Mouse (Mus musculus) liver, embryonic 14.5 days (tissue): Measurements from ENCODE around the gene Slc36a2. TPM values are rescaled to one million over a fixed set of nuclear protein-coding genes. Genes with fewer than 3 reads are reported as not detected.

Experiments
- ATAC-seq: fragments of 200-750 bp; cut with Nextera tagmentation; 2 replicates; pipeline ENCODE4 v1.8.0; 2017; ENCODE audit warnings: moderate number of reproducible peaks, mild to moderate bottlenecking, moderate library complexity; ENCODE audit not compliant: insufficient read depth
- DNase-seq, 3 experiments: peaks; one replicate each; pipeline ENCODE4 v3.0.0-alpha.2; 2012 to 2013; ENCODE audit warnings: low read depth in 3 of 3, low spot score in 3 of 3
- H3K27ac ChIP-seq: fragments of 300-500 bp; sonication (generic); 2 replicates; pipeline ENCODE4 v1.5.1; 2014; ENCODE audit warnings: moderate library complexity, mild to moderate bottlenecking, control low read depth, inconsistent platforms
- H3K27me3 ChIP-seq: fragments of 300-500 bp; sonication (generic); 2 replicates; pipeline ENCODE4 v1.6.1; 2014; ENCODE audit warnings: mild to moderate bottlenecking, low read length, moderate library complexity; ENCODE audit not compliant: control insufficient read depth, insufficient read depth
- H3K36me3 ChIP-seq: fragments of 300-500 bp; sonication (generic); replicated peaks from 2 replicates; pipeline ENCODE4 v1.6.1; 2014; ENCODE audit warnings: low read depth; ENCODE audit not compliant: control insufficient read depth, insufficient read depth
- H3K4me1 ChIP-seq, 2 experiments: fragments of 200-500 bp in 1 of 2; fragments of 300-500 bp in 1 of 2; sonication (generic) in 1 of 2; replicated peaks; 2 replicates each; pipeline ENCODE4 v1.6.1; 2012 to 2014; ENCODE audit warnings: antibody characterized with exemption in 1 of 2, inconsistent platforms in 1 of 2, low read length in 1 of 2; ENCODE audit not compliant: control insufficient read depth in 2 of 2, insufficient read depth in 2 of 2
- H3K4me2 ChIP-seq: fragments of 300-500 bp; sonication (generic); 2 replicates; pipeline ENCODE4 v1.6.1; 2014; ENCODE audit warnings: low read depth, mild to moderate bottlenecking, control low read depth, moderate library complexity
- H3K4me3 ChIP-seq, 2 experiments: fragments of 200-500 bp in 1 of 2; fragments of 300-500 bp in 1 of 2; sonication (generic) in 1 of 2; 2 replicates each; pipeline ENCODE4 v1.5.1; 2012 to 2014; ENCODE audit warnings: low read depth in 2 of 2, low read length in 2 of 2, mild to moderate bottlenecking in 2 of 2, control low read depth in 1 of 2, inconsistent platforms in 1 of 2, moderate library complexity in 1 of 2; ENCODE audit not compliant: insufficient read depth in 1 of 2
- H3K9ac ChIP-seq: fragments of 300-500 bp; sonication (generic); replicated peaks from 2 replicates; pipeline ENCODE4 v1.6.1; 2014; ENCODE audit warnings: mild to moderate bottlenecking, control low read depth, moderate library complexity
- H3K9me3 ChIP-seq: fragments of 300-500 bp; sonication (generic); 2 replicates; pipeline ENCODE4 v1.6.1; 2016; ENCODE audit warnings: low read length, mixed read lengths; ENCODE audit not compliant: control insufficient read depth
- CTCF ChIP-seq: IDR thresholded peaks from 2 replicates; pipeline ENCODE4 v1.5.1; 2016; ENCODE audit warnings: antibody characterized with exemption, low read depth, control low read depth
- EP300 ChIP-seq: IDR thresholded peaks from 2 replicates; pipeline ENCODE4 v1.6.1; 2016; ENCODE audit warnings: antibody characterized with exemption, low read depth
- WGBS: fragments of 180-500 bp; shearing (Covaris S2); extraction: QIAGEN DNeasy Blood & Tissue Kit; methylation state at CpG from one replicate; pipeline ENCODE4 v1.1.7; 2014; ENCODE audit not compliant: insufficient replicate concordance; 5-methylcytosine and 5-hydroxymethylcytosine counted together
- polyA plus RNA-seq, 2 experiments: library from polyadenylated mRNA; depleted of rRNA in 1 of 2; stranded (reverse) in 1 of 2; unstranded in 1 of 2; fragments of >200 nt; fragmentation: Nextera tagmentation in 1 of 2; extraction: Ambion mirVana in 1 of 2; gene quantifications; 2 replicates each; pipeline versions ENCODE4 v1.2.1 to v1.2.3; 2012 to 2014

Slc36a2 gene
- polyA plus RNA-seq, 2 experiments, result 13.8 to 14.1 TPM

DNA sequence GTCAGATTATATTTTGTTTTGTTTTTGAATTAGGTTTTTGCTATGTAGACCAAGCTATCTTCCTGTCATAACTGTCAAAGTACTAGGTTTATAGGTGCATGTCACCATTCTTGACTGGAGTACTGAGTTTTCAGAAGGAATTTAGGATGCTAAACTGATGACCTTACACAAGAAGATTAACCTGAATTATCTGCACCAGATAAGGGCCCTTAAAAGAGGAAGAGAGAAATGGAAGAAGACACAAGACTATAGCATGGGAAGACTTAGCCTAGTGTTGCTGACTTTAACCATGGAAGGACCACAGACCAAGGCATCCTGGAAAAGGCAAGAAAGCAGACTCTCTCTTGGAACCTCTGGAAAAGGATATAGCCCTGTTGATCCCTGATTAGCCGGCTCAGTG is 51.7 kb downstream of the Slc36a2 start:
- no peak for ATAC-seq
- TF ChIP-seq CTCF, result no peak
- TF ChIP-seq EP300, result no peak
- WGBS, result 69% methylated on average over 1 of the region's 1 CpGs

DNA sequence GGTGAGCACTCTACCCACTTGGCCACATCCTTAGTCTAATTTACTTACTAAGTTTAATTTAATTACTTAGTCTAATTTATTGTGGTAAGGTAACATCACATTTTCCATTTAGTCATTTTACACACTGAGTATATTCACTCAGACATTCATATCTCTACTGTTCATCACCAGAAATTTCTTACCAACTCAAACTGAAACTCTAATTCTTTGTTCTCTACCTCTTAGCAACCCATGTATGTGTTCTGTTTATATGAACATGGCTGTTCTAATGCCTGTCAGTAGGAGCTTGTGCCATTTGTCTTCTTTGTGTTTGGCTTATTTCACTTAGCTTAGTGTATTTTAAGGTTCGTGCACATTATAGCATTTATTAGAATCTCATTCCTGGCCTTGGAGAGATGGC is 52.9 kb downstream of the Slc36a2 start:
- 53% methylated on average over 1 of the region's 1 CpGs for WGBS
- Histone ChIP-seq H3K9ac (no peak overlapping the region), H3K4me2 (no peak overlapping the region), H3K36me3 (no peaks in the 10 kb centered on the region), H3K4me1 (peaks cover 0 to 16% of the 10 kb centered on the region in 2 experiments; a peak in 2 of 4 replicates), H3K27me3 (no peaks in the 10 kb centered on the region), H3K9me3 (no peaks in the 10 kb centered on the region), H3K4me3 (no peak overlapping the region), H3K27ac (no peak overlapping the region)
- DNase-seq, result no peak
- TF ChIP-seq CTCF (no peak), EP300 (no peak)
- no peak for ATAC-seq

More for the DNA sequence above, 51.7 kb downstream of the Slc36a2 start:
- Histone ChIP-seq H3K4me3 (no peak overlapping the region), H3K36me3 (no peaks in the 10 kb centered on the region), H3K27ac (no peak overlapping the region), H3K27me3 (no peaks in the 10 kb centered on the region), H3K4me2 (no peak overlapping the region), H3K4me1 (peaks cover 0 to 8% of the 10 kb centered on the region in 2 experiments; a peak in 2 of 4 replicates), H3K9me3 (no peaks in the 10 kb centered on the region), H3K9ac (no peak overlapping the region)
- DNase-seq, result no peak

DNA sequence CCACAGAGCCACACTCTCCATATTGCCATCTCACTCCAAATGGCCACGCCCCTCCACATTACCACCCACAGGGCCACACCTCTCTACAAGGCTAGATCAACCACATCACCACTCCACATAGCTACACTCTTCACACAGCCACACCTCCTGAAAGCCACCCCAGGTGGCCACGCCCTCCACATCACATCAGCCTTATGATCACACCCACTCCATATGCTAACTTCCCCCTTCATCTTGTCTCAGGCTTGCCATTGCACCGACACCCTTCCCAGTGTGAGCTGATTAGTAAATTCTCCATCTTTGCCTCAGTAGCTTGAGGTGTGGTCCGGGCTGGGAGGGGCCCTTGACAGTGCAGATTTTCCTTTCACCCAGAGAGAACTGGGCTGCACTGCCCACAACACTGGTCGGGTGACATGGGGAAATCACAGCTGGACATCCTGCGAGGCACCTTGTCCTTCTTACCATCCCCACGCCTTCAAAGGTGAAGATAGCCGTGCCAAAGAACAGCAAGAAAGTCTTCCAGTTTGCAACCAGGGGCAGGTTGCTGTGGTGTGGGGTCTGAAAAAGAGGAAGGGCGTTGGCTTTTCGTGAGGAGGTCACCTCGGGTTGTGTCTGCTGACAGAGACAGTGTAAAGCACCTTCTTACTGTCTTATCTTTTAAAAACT is 53.7 kb downstream of the Slc36a2 start:
- TF ChIP-seq EP300 (no peak), CTCF (no peak)
- no peaks in the 10 kb centered on the region for H3K36me3 ChIP-seq
- H3K27ac ChIP-seq, result no peak overlapping the region
- 37% methylated on average over 11 of the region's 11 CpGs for WGBS
- H3K4me2 ChIP-seq, result no peak overlapping the region
- ATAC-seq (peak; percentile 84), DNase-seq (peak in 2 of 3 experiments; percentile 22 to 51)
- no peaks in the 10 kb centered on the region for H3K27me3 ChIP-seq
- H3K9ac ChIP-seq, result no peak overlapping the region
- no peak overlapping the region for H3K4me3 ChIP-seq
- H3K4me1 ChIP-seq, result peaks cover 6 to 17% of the 10 kb centered on the region in 2 experiments; a peak in 3 of 4 replicates
- H3K9me3 ChIP-seq, result no peaks in the 10 kb centered on the region

DNA sequence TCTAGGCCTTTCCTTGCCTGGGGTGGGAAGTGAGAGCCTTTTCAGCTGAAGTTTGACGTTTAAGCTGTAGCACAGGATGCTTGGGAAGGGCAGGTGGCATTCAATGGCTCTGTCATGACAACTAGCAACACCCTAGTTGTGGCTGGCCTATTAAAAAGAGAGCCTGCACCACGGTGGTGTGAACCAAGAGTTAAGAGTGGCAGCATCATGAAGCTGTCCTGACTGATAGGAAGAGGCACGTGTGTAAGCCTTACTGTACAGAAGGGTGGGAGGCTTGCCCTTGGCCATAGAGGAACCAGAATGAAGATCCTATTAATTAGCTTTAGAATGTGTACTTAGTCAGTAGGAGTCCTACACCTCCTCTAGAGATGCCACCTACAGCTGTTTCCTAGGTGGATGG is 56.5 kb downstream of the Slc36a2 start:
- Histone ChIP-seq H3K9ac (no peak overlapping the region), H3K4me1 (peaks cover 7 to 21% of the 10 kb centered on the region in 2 experiments; a peak in 3 of 4 replicates), H3K4me2 (no peak overlapping the region), H3K9me3 (no peaks in the 10 kb centered on the region), H3K27ac (no peak overlapping the region), H3K36me3 (no peaks in the 10 kb centered on the region), H3K27me3 (no peaks in the 10 kb centered on the region), H3K4me3 (no peak overlapping the region)
- DNase-seq (no peak), ATAC-seq (no peak)
- 42% methylated on average over 3 of the region's 3 CpGs for WGBS
- TF ChIP-seq EP300, result no peak
- no peak for TF ChIP-seq CTCF

DNA sequence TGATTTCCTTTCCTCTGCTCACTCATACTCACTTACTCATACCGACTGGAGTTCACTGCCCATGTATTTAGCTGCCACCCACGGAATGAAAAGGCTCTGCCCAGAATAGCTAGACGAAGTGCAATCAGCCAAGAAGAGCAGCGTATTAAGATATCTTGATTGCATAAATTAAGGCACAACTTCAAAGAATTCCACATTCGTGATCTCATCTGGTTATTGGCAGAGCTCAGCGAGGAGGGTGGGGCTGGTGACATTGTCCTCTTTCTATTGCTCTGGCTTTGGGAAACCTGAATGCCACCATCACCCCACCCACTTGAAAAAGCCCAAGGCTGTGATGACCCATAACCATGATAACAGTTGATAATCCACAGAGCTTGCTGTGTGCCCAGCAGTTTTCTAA is 56.9 kb downstream of the Slc36a2 start:
- no peaks in the 10 kb centered on the region for H3K27me3 ChIP-seq
- no peaks in the 10 kb centered on the region for H3K9me3 ChIP-seq
- H3K4me3 ChIP-seq, result no peak overlapping the region
- no peak overlapping the region for H3K27ac ChIP-seq
- ATAC-seq (no peak), DNase-seq (no peak)
- 54% methylated on average over 6 of the region's 6 CpGs for WGBS
- H3K4me1 ChIP-seq, result peaks cover 7 to 21% of the 10 kb centered on the region in 2 experiments; a peak in 3 of 4 replicates
- H3K4me2 ChIP-seq, result no peak overlapping the region
- no peak for TF ChIP-seq EP300
- no peak for TF ChIP-seq CTCF
- H3K9ac ChIP-seq, result no peak overlapping the region
- no peaks in the 10 kb centered on the region for H3K36me3 ChIP-seq
